Comparison of ENCODE assay signal across 23 mouse cellular contexts in the genomic region with DNA sequence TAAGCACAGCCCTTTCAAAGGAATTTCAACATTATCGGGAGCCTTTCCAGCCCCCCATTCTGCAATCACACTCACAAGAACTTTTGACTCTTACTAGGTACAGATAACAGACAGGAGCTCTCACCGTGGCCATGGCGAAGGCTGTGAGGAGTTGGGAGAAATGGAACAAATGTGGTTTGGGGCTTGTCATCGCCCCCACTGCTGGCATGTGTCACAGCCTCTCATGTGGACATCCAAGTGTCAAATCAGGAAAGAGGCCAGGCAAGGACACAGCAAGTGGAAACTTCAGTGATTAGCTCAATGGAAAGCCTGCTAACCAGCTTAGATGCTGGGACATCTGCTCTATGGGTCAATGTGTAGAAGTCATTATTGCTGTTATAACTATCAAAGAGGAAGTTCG. TPM values are rescaled to one million over a fixed set of nuclear protein-coding genes. Genes with fewer than 3 reads are reported as not detected.
DNase-seq lines count a peak whose midpoint lies in the region; ATAC-seq lines count a peak whose summit lies in the region.
"Had no signal": no experiment of that assay in that cellular context is flagged by ENCODE, and none has a peak within 500 bp of the region (broad histone marks: within the 10 kb centered on the region; RNA-seq: fewer than 3 reads in every experiment).

No protein-coding gene starts in this region.

- peaks cover 27% of the 10 kb centered on the region for H3K36me3 ChIP-seq in heart, embryonic 12.5 days
- H3K36me3 ChIP-seq: forebrain, embryonic 12.5 days; hindbrain, embryonic 12.5 days; limb, embryonic 12.5 days; liver, embryonic 13.5 days; midbrain, embryonic 12.5 days; stomach, embryonic 15.5 days had no signal

- no peaks in the 10 kb centered on the region for H3K27me3 ChIP-seq in heart, embryonic 12.5 days (replicated peaks)
- H3K27me3 ChIP-seq: forebrain, embryonic 12.5 days; hindbrain, embryonic 12.5 days; limb, embryonic 12.5 days; liver, embryonic 13.5 days; midbrain, embryonic 12.5 days; stomach, embryonic 15.5 days had no signal

- intact Hi-C loops in heart, postnatal 25 days (cut with DNase I), result loop anchor here (5.0 kb wide), 3 partner anchors 62 to 432 kb away; a partner anchor contains a TSS

- peak; percentile 52; the same call in 1 of the 2 replicates for ATAC-seq in heart, embryonic 12.5 days (ENCODE audit: insufficient number of reproducible peaks, low FRiP score)
- ATAC-seq: intestine, embryonic 16.5 days had no signal

- H3K4me3 ChIP-seq in heart, embryonic 12.5 days, result no peak overlapping the region
- H3K4me3 ChIP-seq: forebrain, embryonic 12.5 days; hindbrain, embryonic 12.5 days; limb, embryonic 12.5 days; liver, embryonic 13.5 days; midbrain, embryonic 12.5 days; myocyte; stomach, embryonic 15.5 days had no signal

- no peaks in the 10 kb centered on the region for H3K9me3 ChIP-seq in heart, embryonic 12.5 days (replicated peaks)
- H3K9me3 ChIP-seq: forebrain, embryonic 12.5 days; hindbrain, embryonic 12.5 days; limb, embryonic 12.5 days; liver, embryonic 13.5 days; midbrain, embryonic 12.5 days; stomach, embryonic 15.5 days had no signal

- no peak overlapping the region for H3K9ac ChIP-seq in heart, embryonic 12.5 days
- H3K9ac ChIP-seq: forebrain, embryonic 12.5 days; hindbrain, embryonic 12.5 days; limb, embryonic 12.5 days; liver, embryonic 13.5 days; midbrain, embryonic 12.5 days; stomach, embryonic 15.5 days had no signal

- peak overlapping the region; percentile 35; the same call in 1 of the 2 replicates for H3K4me2 ChIP-seq in heart, embryonic 12.5 days
- H3K4me2 ChIP-seq: forebrain, embryonic 12.5 days; hindbrain, embryonic 12.5 days; limb, embryonic 12.5 days; liver, embryonic 13.5 days; midbrain, embryonic 12.5 days; stomach, embryonic 15.5 days had no signal

- 16% methylated on average over 5 of the region's 5 CpGs for WGBS in heart, embryonic 12.5 days

- peak; percentile 61 to 69 for DNase-seq in cerebellum, postnatal 10 days
- DNase-seq in cerebellum, adult 9-11 months, result no peak
- DNase-seq in Muller cell, postnatal 12 days (ENCODE audit: inconsistent ontology term), result peak; percentile 73
- peak; percentile 44 for DNase-seq in heart, postnatal 25 days (ENCODE audit: low spot score)
- DNase-seq in right cerebral cortex, postnatal 10 days (ENCODE audit: low spot score in 2 of 2), result no peak
- DNase-seq in right cerebral cortex, postnatal 25 days, result no peak
- DNase-seq in thymus, postnatal 0 days (ENCODE audit: low spot score), result no peak
- DNase-seq: cerebellum, postnatal 36 days; gastrocnemius, postnatal 14 days; kidney, postnatal 10 days; liver, embryonic 13.5 days; right cerebral cortex, adult 18-20 months had no signal

- peaks cover 73% of the 10 kb centered on the region for H3K4me1 ChIP-seq in heart, embryonic 12.5 days (replicated peaks)
- H3K4me1 ChIP-seq: hindbrain, embryonic 12.5 days; limb, embryonic 12.5 days; liver, embryonic 13.5 days; midbrain, embryonic 12.5 days; stomach, embryonic 15.5 days had no signal

- H3K27ac ChIP-seq in heart, embryonic 12.5 days (ENCODE audit: poor library complexity, severe bottlenecking), result peak overlapping the region; percentile 81
- H3K27ac ChIP-seq: forebrain, embryonic 12.5 days; hindbrain, embryonic 12.5 days; limb, embryonic 12.5 days; liver, embryonic 13.5 days; midbrain, embryonic 12.5 days; stomach, embryonic 15.5 days had no signal

RNA-seq across cellular contexts. Expression of a gene that starts 42.5 kb away (rescaled TPM):
- polyA plus RNA-seq in heart, embryonic 12.5 days (2016; fragmentation: Nextera tagmentation; extraction: Ambion mirVana), result 13.3 and 15.5 TPM in 2 replicates
- total RNA-seq in heart, postnatal 25 days (2021), result 10 to 100 TPM; 20.8 to 22.4 TPM
- polyA plus RNA-seq in thymus, postnatal 0 days (2015; fragmentation: Nextera tagmentation; extraction: Ambion mirVana), result 4.5 and 5.1 TPM in 2 replicates
- total RNA-seq: MEL; neutrophil, adult 5-6 weeks had no signal

RNA-seq across cellular contexts. Expression of a gene that starts 45.6 kb away (rescaled TPM):
- polyA plus RNA-seq in heart, embryonic 12.5 days (2016; fragmentation: Nextera tagmentation; extraction: Ambion mirVana), result 0.15 and 0.18 TPM in 2 replicates
- total RNA-seq in heart, postnatal 25 days (2021), result under 1 TPM; 0.31 to 0.47 TPM
- 0.17 TPM in 1 of 2 replicates, not detected in the other for polyA plus RNA-seq in thymus, postnatal 0 days (2015; fragmentation: Nextera tagmentation; extraction: Ambion mirVana)
- total RNA-seq: gastrocnemius, postnatal 14 days; MEL; neutrophil, adult 5-6 weeks had no signal
- polyA plus RNA-seq: hindbrain, embryonic 12.5 days; intestine, embryonic 16.5 days; limb, embryonic 12.5 days; liver, embryonic 13.5 days; myocyte; spleen, adult 2 months; stomach, embryonic 15.5 days had no signal

Comparison
In these comparisons a context has a peak if more than half of its experiments do, and no peak if none do; other contexts are left out.
1. DNase-seq: peak in cerebellum, postnatal 10 days (2 of 2), Muller cell, postnatal 12 days (single experiment) and heart, postnatal 25 days (single experiment); none in cerebellum, adult 9-11 months (single experiment), right cerebral cortex, postnatal 10 days (0 of 2), right cerebral cortex, postnatal 25 days (single experiment) and thymus, postnatal 0 days (single experiment).